Mouse (Mus musculus): ENCODE measurements around the gene Hist1h2ad. TPM values are rescaled to one million over a fixed set of nuclear protein-coding genes. Genes with fewer than 3 reads are reported as not detected.

Gene Hist1h2ad
- polyA plus RNA-seq, 1 experiment: 0.65 TPM

Other genes with a start within 250 kb of the Hist1h2ad start
- gene Zfp322a, start 205.2 kb upstream of the Hist1h2ad start, polyA plus RNA-seq (2012; rRNA removed; ENCODE audit: low replicate concordance): 0.82 and 2.2 TPM in 2 replicates
- 1.8 and 2.7 TPM in 2 replicates for gene Abt1, start 150.5 kb upstream of the Hist1h2ad start, polyA plus RNA-seq (2012; rRNA removed; ENCODE audit: low replicate concordance)
- gene Btn1a1, start 108.5 kb upstream of the Hist1h2ad start, polyA plus RNA-seq (2012; rRNA removed; ENCODE audit: low replicate concordance): 7.6 and 14.7 TPM in 2 replicates
- 0.22 TPM in 1 of 2 replicates, not detected in the other for gene Btn2a2, start 85.5 kb upstream of the Hist1h2ad start, polyA plus RNA-seq (2012; rRNA removed; ENCODE audit: low replicate concordance)
- 38.0 and 58.7 TPM in 2 replicates for gene Hist1h4h, start 43.3 kb upstream of the Hist1h2ad start, polyA plus RNA-seq (2012; rRNA removed; ENCODE audit: low replicate concordance)
- 11.2 and 126 TPM in 2 replicates for gene Hist1h2af, start 40.5 kb upstream of the Hist1h2ad start, polyA plus RNA-seq (2012; rRNA removed; ENCODE audit: low replicate concordance)
- gene Hist1h3g, start 39.0 kb upstream of the Hist1h2ad start, polyA plus RNA-seq (2012; rRNA removed; ENCODE audit: low replicate concordance): 5.9 and 13.3 TPM in 2 replicates
- gene Hist1h2bh, start 31.0 kb upstream of the Hist1h2ad start, polyA plus RNA-seq (2012; rRNA removed; ENCODE audit: low replicate concordance): 0.78 and 1.9 TPM in 2 replicates
- 1.0 and 5.4 TPM in 2 replicates for gene Hist1h3f, start 30.3 kb upstream of the Hist1h2ad start, polyA plus RNA-seq (2012; rRNA removed; ENCODE audit: low replicate concordance)
- 2.2 and 6.6 TPM in 2 replicates for gene Hist1h4f, start 22.7 kb upstream of the Hist1h2ad start, polyA plus RNA-seq (2012; rRNA removed; ENCODE audit: low replicate concordance)
- 0.13 and 0.16 TPM in 2 replicates for gene Hist1h1d, start 21.1 kb upstream of the Hist1h2ad start, polyA plus RNA-seq (2012; rRNA removed; ENCODE audit: low replicate concordance)
- 6.4 and 27.3 TPM in 2 replicates for gene Hist1h3e, start 12.0 kb upstream of the Hist1h2ad start, polyA plus RNA-seq (2012; rRNA removed; ENCODE audit: low replicate concordance)
- 1.2 and 9.3 TPM in 2 replicates for gene Hist1h2ae, start 3.2 kb upstream of the Hist1h2ad start, polyA plus RNA-seq (2012; rRNA removed; ENCODE audit: low replicate concordance)
- 13.0 and 31.0 TPM in 2 replicates for gene Hist1h2bg, start 3.0 kb upstream of the Hist1h2ad start, polyA plus RNA-seq (2012; rRNA removed; ENCODE audit: low replicate concordance)
- 4.0 and 7.4 TPM in 2 replicates for gene Hist1h2bf, start 185 bp upstream of the Hist1h2ad start, polyA plus RNA-seq (2012; rRNA removed; ENCODE audit: low replicate concordance)
- gene Hist1h3d, start 1.4 kb downstream of the Hist1h2ad start, polyA plus RNA-seq (2012; rRNA removed; ENCODE audit: low replicate concordance): 4.1 and 8.7 TPM in 2 replicates
- gene Hist1h4d, start 7.2 kb downstream of the Hist1h2ad start, polyA plus RNA-seq (2012; rRNA removed; ENCODE audit: low replicate concordance): 5.3 and 12.9 TPM in 2 replicates
- 3.1 and 3.9 TPM in 2 replicates for gene Hist1h2be, start 46.7 kb downstream of the Hist1h2ad start, polyA plus RNA-seq (2012; rRNA removed; ENCODE audit: low replicate concordance)
- gene Hist1h1e, start 48.2 kb downstream of the Hist1h2ad start, polyA plus RNA-seq (2012; rRNA removed; ENCODE audit: low replicate concordance): 1.8 and 2.0 TPM in 2 replicates
- gene Hist1h2ac, start 109.6 kb downstream of the Hist1h2ad start, polyA plus RNA-seq (2012; rRNA removed; ENCODE audit: low replicate concordance): 0.23 and 1.3 TPM in 2 replicates
- 185 and 224 TPM in 2 replicates for gene Hist1h2bc, start 109.8 kb downstream of the Hist1h2ad start, polyA plus RNA-seq (2012; rRNA removed; ENCODE audit: low replicate concordance)
- gene Hist1h1t, start 121.4 kb downstream of the Hist1h2ad start, polyA plus RNA-seq (2012; rRNA removed; ENCODE audit: low replicate concordance): not detected in 2 replicates
- gene Hist1h4c, start 124.1 kb downstream of the Hist1h2ad start, polyA plus RNA-seq (2012; rRNA removed; ENCODE audit: low replicate concordance): 2.4 and 6.0 TPM in 2 replicates
- 28.3 and 37.4 TPM in 2 replicates for gene Hfe, start 136.5 kb downstream of the Hist1h2ad start, polyA plus RNA-seq (2012; rRNA removed; ENCODE audit: low replicate concordance)
- 45.0 and 48.4 TPM in 2 replicates for gene Hist1h1c, start 164.4 kb downstream of the Hist1h2ad start, polyA plus RNA-seq (2012; rRNA removed; ENCODE audit: low replicate concordance)
- 2.4 and 16.2 TPM in 2 replicates for gene Hist1h3c, start 171.2 kb downstream of the Hist1h2ad start, polyA plus RNA-seq (2012; rRNA removed; ENCODE audit: low replicate concordance)
- 3.7 and 13.5 TPM in 2 replicates for gene Hist1h2bb, start 172.4 kb downstream of the Hist1h2ad start, polyA plus RNA-seq (2012; rRNA removed; ENCODE audit: low replicate concordance)
- gene Hist1h2ab, start 176.7 kb downstream of the Hist1h2ad start, polyA plus RNA-seq (2012; rRNA removed; ENCODE audit: low replicate concordance): 1.0 and 14.9 TPM in 2 replicates
- 4.0 and 16.0 TPM in 2 replicates for gene Hist1h3b, start 177.9 kb downstream of the Hist1h2ad start, polyA plus RNA-seq (2012; rRNA removed; ENCODE audit: low replicate concordance)
- 1.3 and 6.8 TPM in 2 replicates for gene Hist1h4b, start 182.6 kb downstream of the Hist1h2ad start, polyA plus RNA-seq (2012; rRNA removed; ENCODE audit: low replicate concordance)
- gene Hist1h4a, start 186.8 kb downstream of the Hist1h2ad start, polyA plus RNA-seq (2012; rRNA removed; ENCODE audit: low replicate concordance): 1.6 and 6.5 TPM in 2 replicates
- gene Hist1h3a, start 188.0 kb downstream of the Hist1h2ad start, polyA plus RNA-seq (2012; rRNA removed; ENCODE audit: low replicate concordance): 3.1 and 16.8 TPM in 2 replicates
- gene Hist1h1a, start 189.3 kb downstream of the Hist1h2ad start, polyA plus RNA-seq (2012; rRNA removed; ENCODE audit: low replicate concordance): 0.47 TPM in 1 of 2 replicates, not detected in the other
- gene Trim38, start 195.5 kb downstream of the Hist1h2ad start, polyA plus RNA-seq (2012; rRNA removed; ENCODE audit: low replicate concordance): 0.10 TPM in 1 of 2 replicates, not detected in the other
- gene Slc17a2, start 232.6 kb downstream of the Hist1h2ad start, polyA plus RNA-seq (2012; rRNA removed; ENCODE audit: low replicate concordance): 0.25 TPM in 1 of 2 replicates, not detected in the other

Measured in mammary gland, adult 2 months (tissue).